Mouse (Mus musculus): Measurements from ENCODE around the gene Cep89.

Gene Cep89

DNA sequence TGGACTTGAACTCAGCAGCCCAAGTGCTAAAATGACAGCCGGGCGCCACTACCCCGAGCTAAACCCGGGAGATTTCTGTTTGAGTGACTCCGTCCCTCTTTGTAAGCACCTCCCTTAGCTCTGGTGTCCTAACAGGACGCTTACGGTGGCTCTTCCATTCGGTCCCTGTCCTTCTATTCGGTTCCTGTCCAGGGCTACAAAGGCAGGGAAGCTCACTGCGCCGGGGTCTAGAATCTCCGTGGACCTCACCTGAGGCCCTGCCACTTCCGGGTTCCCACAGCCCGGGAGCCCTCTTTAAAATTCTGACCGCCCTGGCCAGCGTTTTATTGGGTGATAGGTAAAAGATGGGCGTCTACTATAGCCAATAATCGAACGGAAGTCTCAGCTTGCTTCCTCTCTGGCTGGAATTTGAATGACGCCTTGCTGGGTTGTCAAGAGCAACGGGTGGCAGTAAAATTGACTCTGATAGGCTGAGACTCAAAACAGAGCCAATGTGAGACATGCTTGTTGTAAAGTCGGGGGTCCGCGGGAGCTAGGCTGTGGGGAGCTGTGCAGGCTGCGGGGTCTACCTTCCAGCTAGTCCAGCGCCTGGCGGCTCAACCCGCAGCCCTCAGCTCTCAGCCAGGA lies at the start of gene Cep89, which contains the start of gene Faap24:
Gene Cep89, plus strand, starts transcription at position 494 of the 627 bp plus-strand sequence.
Gene Faap24, minus strand, starts transcription at position 295 of the 627 bp plus-strand sequence.
- peak; percentile 95 for DNase-seq

DNA sequence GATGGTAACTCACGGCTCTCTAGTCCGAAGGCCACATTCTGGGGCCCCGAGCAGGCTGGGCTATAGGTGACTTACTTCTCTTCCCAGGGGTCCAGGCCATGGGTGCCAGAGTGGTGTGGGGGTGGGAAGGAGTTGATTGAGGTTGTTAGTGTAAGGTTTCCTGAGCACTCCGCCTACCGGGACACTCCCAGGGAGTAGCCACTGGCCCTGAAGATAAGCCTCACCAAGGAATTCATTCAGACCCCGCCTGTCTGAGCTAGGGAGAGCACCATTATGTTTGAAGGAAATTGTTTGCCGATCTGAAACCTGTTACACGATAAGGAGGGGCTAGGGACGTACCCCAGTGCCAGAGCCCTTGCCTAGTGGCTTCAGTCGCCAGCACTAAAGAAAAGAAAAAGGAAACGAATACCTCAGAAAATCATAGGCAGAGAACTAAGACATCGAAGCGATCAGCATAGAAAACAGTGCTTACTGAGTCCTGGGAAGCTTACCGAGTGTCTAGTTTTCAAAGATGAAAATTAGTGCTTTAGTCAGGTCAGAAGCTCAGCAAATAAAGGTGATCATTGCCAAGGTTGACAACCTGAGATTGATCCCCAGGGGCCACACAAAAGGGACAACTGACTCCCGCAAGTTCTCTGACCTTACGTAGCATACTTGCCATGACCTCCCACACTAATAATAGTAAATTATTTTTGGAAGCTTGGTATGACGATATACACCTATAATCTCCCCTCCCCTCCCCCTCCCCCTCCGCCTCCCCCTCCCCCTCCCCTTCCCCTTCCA lies 48.7 kb upstream of the Cep89 start:
- no peak for DNase-seq

DNA sequence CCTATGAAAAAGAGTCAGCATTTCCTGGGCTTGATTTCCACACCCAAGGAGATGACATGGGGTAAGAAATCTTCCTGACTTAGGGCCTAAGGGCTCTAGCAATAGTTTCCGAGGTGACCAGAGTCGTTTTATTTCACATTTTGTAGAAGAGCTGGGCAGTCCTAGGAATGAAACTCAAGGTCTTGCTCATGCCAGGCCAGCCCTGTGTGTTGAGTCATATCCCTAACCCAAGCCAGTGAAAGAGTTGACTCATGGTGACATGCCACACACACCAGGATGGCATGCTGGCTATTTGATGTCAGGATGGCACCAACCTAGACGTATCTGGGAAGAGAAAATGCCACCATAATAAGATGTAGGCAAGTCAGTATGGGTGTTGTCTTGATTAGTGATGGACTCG lies 47.8 kb upstream of the Cep89 start:
- no peak for DNase-seq

DNA sequence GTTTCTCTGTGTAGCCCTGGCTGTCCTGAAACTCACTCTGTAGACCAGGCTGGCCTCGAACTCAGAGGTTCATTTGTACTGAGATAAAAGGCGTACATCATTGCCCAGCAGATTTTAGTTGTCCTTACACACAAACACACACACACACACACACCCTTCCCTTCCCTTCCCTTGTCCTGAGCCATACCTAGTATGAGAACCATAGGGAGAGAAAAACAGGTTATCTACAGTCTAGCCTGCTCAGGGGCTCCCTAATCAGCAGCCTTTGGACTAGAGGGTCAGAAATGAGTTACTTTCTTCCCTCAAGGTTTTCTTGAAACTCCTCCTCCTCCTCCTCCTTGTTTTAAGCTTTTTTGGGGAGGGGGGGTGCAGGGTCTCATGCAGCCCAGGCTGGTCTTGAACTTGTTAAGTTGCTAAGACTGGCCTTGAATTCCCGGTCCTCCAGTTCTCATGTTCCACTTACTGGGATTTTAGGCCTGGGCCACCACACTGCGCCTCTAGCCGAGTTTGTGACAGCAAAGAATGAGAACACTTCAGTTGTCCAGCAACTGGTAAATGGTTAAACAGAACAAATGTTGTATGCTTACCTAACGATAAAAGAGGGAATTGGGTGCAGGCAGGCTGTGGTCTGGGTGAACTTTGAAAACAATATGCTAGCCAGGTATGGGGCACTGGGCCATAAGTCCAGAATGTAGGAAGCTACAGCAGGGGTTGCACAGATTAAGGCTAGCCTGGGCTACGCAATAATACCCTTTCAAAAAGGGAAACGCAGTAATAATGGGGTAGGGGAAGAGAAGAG lies 46.8 kb upstream of the Cep89 start:
- no peak for DNase-seq

DNA sequence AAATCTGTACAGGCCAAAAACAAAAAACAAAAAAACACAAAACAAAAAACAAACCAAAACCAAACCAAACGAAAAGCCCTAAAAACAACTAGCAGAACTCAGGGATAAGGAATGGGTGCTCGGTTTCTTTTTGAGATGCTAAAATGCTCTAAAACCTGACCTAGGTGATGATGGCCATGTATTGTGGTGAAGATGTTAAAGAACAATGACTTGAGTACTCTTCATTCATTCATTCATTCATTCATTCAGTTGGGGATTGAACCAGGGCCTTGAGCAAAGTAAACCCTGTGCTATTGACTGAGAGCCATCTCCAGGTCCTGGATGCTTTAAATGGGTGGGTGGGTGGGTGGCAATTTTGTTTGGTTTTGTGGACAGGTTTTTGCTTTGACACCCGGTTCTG lies 45.7 kb upstream of the Cep89 start:
- no peak for DNase-seq

DNA sequence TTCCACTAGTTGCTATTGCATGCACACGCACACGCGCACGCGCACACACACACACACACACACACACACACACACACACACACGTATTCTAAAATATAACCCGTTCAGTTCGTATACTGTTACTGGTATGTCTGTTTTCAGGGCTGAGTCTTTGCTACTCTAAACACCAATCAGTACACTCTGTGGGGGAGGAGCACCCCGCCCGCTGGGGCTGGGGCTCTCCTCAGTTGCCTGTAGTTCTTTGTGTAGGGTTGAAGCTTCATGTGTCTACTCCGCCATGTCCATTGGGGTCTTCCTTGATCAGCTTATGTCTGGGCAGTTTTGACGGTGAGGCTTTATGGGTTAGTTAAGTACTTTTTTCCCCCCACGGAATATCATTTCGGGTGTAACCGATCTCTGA lies 43.5 kb upstream of the Cep89 start:
- no peak for DNase-seq

DNA sequence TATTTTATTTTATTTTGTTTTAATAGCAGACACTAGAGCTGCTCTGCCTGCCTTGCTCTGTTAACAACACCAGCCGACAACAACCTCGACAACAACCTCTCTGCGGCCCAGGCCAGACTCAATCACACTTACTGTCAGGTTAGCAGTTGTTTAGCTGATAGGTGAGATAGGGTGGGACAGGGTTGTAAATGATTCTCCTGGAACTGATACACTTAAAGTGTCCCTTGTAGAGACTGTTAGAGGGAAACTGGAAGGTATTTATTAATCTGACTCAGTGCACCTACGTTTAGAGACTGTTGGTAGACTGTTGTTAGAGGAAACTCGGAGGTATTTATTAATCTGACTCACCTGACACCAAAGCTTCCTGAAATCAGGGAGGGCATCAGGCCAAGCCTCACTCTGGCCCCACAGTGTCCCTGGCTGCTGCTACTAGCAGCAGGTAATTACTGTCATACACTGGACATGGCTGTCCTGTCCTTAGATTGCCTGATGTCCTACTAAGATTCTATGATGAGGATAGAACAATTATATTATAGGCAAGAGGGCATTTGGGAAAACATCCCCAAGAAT lies 41.4 kb upstream of the Cep89 start:
- peak in 1 of 2 experiments; percentile 33 for DNase-seq

DNA sequence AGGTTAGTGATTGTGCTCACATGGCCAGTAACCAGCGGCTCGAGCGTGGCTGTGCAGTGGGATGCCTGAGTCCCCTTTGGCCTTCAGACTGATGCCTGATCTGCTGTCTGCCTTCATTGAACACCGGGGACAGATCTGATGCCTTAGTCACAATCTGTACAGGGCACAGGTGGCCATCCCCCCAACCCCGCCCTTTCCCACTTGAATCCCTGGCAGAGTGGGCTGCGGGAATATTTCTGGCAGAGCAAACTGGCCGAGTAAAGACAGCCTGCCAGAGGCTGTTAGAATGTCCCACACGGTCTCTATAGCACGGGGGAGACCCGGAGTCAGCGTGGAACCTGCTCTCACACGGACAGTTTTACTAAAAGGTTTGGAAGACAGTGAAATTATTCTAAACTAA lies 39.2 kb upstream of the Cep89 start:
- peak; percentile 58 to 68 for DNase-seq

DNA sequence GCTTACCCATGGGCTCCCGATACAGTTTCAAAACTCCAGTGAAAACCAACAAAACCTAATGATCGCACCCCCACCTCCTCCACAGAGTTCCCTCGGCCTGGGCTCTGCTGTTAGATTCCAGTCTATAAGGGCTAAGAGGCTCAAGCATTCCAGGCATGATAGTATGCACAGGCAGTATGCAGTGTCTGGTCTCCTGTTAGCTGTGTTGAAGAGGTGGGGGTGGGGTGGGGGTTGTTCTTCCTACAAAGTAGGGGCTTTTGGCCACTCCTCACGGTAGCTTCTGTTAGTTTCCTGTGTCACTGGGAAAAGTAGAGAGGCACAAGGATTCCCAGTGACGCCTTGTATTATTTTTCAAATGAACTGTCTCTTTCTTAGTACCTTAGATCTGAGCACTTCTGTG lies 34.6 kb upstream of the Cep89 start:
- no peak for DNase-seq

DNA sequence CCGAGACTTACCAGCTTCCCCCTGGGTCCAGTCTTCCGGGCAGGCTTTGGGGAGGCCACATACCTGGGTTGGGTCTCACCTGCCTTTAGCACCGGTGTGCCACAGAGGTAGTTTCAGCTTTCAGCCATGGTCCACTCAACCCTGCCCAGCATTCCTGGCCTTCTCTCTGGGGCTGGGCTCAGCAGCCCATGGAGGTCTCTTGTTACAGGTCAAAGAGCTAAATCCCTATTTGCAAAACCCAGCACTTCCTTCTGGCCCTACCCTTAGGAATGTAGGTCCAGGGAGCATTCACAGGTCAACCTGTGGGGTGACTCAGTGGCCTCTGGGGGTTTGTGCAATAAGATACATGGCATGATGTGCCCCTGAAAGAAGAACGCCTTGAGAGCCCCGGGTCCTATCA lies 34.0 kb upstream of the Cep89 start:
- DNase-seq, result no peak

DNA sequence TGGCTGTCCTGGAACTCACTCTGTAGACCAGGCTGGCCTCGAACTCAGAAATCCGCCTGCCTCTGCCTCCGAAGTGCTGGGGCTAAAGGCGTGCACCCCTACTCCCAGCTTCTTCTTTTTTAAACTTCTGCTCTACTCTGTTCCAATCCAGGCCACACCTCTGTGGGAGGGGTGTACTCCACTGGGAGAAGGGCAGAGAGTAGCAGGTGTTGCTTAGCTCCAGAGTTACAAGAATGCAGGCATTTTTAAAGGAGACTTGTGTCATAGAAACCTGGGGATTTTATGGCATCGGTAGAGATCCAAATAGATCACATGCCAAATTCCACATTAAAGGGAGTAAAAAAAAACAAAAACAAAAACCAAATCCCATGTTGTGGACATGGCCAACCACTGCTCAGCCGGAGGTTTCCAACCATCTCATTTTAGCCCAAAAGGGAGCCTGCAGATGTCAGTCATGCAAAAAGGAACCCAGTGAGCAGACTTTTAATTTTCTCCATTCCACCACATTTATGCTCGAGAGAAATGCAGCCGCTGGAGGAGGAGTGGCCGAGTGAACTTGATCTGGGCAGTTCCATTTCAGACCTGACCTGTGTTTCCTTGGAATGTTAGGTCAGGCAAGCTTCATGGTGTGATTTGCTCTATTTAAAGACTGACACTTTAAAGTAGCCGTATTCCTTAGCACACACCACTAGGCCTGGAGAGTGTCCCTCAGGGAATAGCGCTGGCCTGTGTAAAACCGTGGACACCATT lies 31.5 kb upstream of the Cep89 start:
- DNase-seq, result no peak

DNA sequence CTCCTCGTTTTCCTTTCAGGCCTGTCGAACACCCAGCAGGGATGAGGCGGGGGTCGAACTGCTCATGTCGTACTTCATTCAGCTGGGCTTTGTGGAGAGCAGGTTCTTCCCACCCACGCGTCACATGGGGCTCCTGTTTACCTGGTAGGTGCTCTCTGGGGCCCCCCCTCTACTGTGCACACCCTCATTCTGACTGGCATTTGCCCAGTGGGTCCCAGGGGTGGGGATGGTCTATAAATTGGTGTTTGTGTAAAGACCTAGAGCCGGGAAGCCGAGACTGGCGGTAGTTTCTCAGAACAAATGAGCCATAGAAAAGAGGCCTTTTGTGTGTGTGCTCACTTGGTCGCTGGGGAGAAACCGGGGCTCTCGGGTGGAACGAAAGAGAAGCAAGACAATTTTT lies 25.7 kb upstream of the Cep89 start:
- no peak for DNase-seq

DNA sequence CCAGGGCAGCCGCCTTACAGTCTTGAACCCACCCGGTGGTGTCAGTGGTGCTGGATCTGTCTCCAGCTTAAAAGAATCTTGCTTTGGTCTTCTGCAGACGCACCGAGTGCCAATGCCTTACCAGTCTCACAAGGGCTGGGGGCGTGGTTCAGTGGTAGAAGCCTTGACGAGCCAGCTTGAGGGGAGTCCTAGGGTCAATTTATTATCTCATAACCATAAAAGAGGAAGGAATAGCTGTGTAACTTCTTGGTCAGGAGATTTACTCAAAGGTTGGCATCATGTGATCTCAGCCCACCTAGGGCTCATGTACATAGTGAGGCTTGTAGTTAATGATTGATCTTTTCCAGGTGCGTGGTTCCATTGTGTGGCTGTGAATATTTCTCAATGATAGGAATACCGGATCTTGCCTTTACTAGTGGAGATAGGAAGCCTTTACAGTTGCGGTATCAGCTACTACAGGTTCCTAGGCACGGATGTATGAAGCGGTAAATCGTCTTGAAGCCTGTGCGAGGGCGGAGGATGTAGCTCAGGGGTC lies 24.3 kb upstream of the Cep89 start:
- DNase-seq, result no peak

DNA sequence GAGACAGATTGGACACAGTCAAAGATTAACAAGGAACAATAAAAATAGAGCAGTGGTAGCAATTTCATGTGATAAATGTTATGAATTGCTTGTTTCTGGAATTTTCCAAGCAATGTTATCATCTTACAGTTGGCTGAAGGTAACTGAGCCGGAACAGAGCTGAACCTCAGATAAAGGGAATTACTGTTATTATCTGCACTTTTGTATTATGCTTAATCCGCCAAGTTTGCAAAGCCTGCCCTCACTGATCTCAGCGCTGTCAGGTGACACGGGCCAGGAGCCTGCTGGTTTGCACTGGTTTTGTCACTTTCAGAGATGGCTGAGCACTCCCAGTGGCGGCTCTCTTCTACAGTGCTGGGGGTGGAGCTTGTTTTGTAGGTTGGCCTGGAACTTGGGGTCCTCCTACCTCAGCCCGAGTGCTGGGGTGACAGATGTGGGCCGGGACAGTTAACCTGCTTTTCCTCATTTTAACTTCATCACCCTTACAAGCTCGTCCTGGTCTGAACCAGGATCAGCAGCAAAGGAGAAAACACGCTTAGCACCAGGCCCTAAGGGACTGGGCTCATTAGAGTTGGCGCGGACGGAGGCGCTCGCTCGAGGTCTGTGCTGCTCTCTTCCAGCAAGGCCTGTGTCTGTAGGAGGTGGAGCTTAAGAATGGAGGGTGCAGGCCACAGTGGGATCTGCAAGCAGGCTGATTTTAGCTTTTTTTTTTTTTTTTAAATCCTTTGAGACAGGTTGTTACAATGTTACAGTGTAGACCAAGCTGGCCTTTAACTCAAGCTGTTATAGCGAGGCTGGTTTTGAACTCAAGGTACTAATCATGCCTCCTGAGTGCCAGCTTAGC lies 23.5 kb upstream of the Cep89 start:
- DNase-seq, result peak in 1 of 2 experiments; percentile 36

DNA sequence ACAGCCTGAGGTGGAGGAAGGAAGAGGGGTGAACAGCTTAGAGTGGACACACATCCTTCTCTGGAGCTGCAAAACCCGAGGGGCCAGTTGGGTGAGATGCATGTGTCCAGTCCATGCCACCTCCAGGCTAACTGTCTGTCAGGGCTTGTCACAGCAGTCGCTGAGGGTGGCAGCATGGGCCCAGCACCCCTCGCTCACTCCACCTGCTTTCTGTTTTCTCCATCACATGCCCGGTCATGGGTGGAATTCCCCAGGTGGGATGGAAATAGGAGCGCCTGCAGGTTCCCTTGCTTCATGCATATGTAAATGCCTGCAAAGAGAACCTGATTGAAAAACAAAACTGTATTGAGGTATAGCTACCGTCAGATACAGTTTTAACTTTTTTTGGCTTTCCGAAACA lies 22.6 kb upstream of the Cep89 start:
- DNase-seq, result no peak

DNA sequence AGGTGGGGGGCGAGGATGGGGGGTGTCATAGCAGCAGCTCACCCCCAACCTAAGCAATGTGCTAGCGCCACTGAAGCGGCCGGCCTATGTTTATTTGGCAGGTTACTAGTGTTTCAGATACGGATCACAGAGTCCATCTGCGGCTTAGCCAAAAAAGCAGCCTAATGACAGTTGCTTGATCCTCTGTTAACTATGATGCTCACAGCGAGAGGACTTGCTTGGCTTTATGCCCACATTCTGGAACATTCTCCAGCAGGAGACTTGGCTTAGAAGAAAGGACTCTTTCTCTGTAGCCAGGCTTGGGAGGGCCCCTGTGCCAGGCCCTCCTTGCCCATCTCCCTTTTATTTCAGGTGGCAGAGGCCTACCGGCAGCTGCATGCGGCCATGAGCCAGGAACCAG lies 20.2 kb upstream of the Cep89 start:
- DNase-seq, result peak; percentile 90 to 92

DNA sequence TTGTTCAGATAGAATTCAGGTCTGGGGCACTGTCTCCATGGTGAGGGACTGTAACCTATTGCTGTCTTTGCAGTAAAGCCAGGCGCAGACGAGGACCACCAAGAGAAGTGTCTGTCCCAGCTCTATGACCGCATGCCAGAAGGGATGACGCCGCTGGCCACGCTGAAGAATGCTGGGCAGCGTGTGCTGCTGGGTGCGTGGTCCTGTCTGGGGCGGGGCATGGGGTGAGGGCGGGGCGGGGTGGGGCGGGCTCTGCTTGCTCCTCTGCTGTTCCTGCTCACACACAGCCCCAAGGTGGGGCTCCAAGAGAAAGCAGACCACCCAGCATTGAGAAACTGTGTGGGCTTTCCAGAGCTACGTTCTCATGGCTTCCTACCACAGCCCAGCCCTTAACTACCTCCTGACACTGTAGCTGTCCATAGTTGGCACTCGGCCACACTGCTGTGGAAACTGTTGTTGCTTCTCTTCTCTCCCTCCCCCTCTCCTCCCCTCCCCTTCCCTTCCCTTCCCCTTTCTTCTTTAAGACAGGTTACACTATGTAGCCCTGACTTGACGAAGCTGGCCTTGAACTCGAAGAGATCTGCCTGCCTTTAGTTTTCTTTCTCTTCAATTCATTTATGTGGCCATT lies 17.2 kb upstream of the Cep89 start:
- DNase-seq, result no peak

DNA sequence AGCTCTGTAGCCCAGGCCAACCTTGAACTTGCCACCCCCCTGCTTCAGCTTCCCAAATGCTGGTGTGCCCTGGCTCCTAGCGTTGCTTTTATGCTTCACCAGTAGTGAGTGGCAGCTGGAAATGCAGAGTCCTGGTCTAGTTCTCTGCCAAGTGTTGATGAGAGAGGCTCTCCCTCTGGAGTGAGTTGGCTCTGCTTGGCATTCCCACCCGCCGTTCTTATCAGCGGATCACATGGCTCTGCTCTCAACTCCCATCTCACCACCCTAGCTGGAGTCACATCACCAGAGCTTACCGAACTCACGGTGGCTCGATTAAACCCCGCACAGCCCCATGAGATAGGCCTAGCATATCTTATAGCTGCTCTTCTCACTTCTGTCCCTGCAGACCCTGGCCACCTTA lies 16.5 kb upstream of the Cep89 start:
- no peak for DNase-seq

DNA sequence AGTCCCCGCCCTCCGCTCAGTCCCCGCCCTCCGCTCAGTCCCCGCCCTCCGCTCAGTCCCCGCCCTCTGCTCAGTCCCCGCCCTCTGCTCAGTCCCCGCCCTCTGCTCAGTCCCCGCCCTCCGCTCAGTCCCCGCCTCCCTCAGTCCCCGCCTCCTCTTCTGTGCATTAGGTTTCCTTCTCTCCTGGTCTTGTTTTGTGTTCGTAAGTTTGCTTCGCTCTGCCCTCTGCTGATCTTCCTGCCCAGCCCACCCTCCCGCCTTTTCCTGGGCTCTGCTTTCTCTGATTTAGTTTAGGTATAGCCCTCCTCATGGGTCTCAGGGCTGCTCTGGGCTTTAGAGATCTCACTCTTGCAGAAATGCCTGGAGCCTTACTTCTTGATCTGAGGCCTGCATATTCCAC lies 15.0 kb upstream of the Cep89 start:
- DNase-seq, result no peak

DNA sequence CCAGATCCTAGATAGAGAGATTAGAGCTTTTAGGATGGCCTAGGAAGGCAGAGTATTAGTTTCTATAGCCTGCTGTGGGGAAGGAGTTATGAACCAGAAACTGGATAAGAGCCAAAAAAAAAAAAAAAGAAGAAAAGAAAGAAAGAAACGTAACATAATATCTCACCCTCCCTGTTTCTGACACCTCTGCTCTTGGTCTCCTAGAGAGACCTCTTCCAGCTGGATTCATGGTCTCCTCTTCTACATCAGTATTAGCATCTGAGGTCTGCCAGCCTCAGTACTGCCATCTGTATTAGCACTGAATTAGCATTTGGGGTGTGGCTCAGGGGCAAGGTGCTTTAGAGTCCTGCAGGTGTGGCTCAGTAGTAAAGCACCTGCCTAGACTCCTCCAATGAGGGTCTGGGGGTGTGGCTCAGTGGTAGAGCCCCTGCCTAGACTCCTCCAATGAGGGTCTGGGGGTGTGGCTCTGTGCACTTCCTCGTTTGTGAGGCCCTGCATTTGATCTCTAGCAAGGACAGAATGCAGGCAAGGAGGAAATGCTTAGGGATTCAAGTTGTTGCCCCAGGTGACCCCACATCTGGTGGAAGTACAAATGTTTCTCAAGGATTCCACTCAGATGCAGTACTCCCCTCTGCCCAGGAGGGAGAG lies 14.0 kb upstream of the Cep89 start:
- DNase-seq, result no peak
